Comparison of ENCODE assay signal across 11 mouse cellular contexts in the genomic region with DNA sequence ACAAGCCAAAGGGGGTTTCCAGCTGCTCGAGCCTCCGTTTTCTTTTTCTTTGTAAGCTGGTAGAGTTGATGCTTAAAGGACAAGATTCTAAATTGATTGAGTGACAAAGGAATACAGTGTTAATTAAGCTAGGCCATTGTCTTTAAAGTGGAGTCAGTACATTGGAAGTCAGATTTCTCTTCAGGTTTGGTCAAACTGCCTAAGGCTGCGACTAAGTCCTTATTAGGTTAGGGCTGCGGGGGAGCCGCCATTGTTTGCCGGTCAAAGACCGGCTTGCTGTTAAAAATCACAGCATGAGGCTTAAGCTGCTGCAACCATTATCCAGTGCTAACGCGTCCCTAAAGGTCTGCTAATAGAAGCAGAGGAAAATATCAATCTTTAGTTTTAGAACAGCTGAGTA.
A peak's percentile ranks its signal among the peaks of the same experiment; 100 is the strongest.
DNase-seq lines count a peak whose midpoint lies in the region; ATAC-seq lines count a peak whose summit lies in the region.
"Had no signal": no experiment of that assay in that cellular context is flagged by ENCODE, and none has a peak within 500 bp of the region (broad histone marks: within the 10 kb centered on the region; RNA-seq: fewer than 3 reads in every experiment).

No protein-coding gene starts in this region.

- peak overlapping the region; percentile 29; the same call in 1 of the 2 replicates for H3K4me2 ChIP-seq in heart, embryonic 13.5 days
- peak overlapping the region; percentile 20 for H3K4me2 ChIP-seq in forebrain, embryonic 15.5 days (replicated peaks)
- 0 out of 2 replicates have a peak overlapping the region, but pooled peaks have one; percentile 12 for H3K4me2 ChIP-seq in liver, embryonic 12.5 days
- 0 out of 2 replicates have a peak overlapping the region, but pooled peaks have one; percentile 4 for H3K4me2 ChIP-seq in neural tube, embryonic 15.5 days

- H3K4me3 ChIP-seq in heart, embryonic 13.5 days, result no peak overlapping the region
- no peak overlapping the region; the same call in 1 of the 2 replicates for H3K4me3 ChIP-seq in forebrain, embryonic 15.5 days
- H3K4me3 ChIP-seq in liver, embryonic 12.5 days, result no peak overlapping the region
- no peak overlapping the region for H3K4me3 ChIP-seq in neural tube, embryonic 15.5 days (replicated peaks)

- no peak overlapping the region for H3K27ac ChIP-seq in heart, embryonic 13.5 days (replicated peaks)
- H3K27ac ChIP-seq in forebrain, embryonic 15.5 days (replicated peaks), result no peak overlapping the region
- no peak overlapping the region for H3K27ac ChIP-seq in liver, embryonic 12.5 days
- H3K27ac ChIP-seq in neural tube, embryonic 15.5 days (replicated peaks), result no peak overlapping the region; the same call in 1 of the 2 replicates

- intact Hi-C loops in heart, postnatal 14 days (cut with DNase I), result no loop called here

- 29% methylated on average over 9 of the region's 9 CpGs for WGBS in heart, embryonic 13.5 days
- WGBS in forebrain, embryonic 15.5 days, result 3% methylated on average over 9 of the region's 9 CpGs
- WGBS in liver, embryonic 12.5 days (ENCODE audit: insufficient replicate concordance), result 29% methylated on average over 9 of the region's 9 CpGs
- WGBS in neural tube, embryonic 15.5 days, result 6% methylated on average over 9 of the region's 9 CpGs

- H3K4me1 ChIP-seq in heart, embryonic 13.5 days, result peaks cover 8% of the 10 kb centered on the region
- H3K4me1 ChIP-seq in forebrain, embryonic 15.5 days, result peaks cover 7% of the 10 kb centered on the region; the same call in 1 of the 2 replicates
- H3K4me1 ChIP-seq in liver, embryonic 12.5 days, result no peaks in the 10 kb centered on the region
- H3K4me1 ChIP-seq in neural tube, embryonic 15.5 days, result peaks cover 19% of the 10 kb centered on the region

- no peak overlapping the region for H3K9ac ChIP-seq in heart, embryonic 13.5 days
- H3K9ac ChIP-seq in forebrain, embryonic 15.5 days (replicated peaks), result no peak overlapping the region
- H3K9ac ChIP-seq in liver, embryonic 12.5 days, result no peak overlapping the region
- H3K9ac ChIP-seq in neural tube, embryonic 15.5 days (replicated peaks), result no peak overlapping the region

- H3K36me3 ChIP-seq in heart, embryonic 13.5 days, result no peaks in the 10 kb centered on the region
- no peaks in the 10 kb centered on the region for H3K36me3 ChIP-seq in forebrain, embryonic 15.5 days
- H3K36me3 ChIP-seq in liver, embryonic 12.5 days, result no peaks in the 10 kb centered on the region
- H3K36me3 ChIP-seq in neural tube, embryonic 15.5 days, result no peaks in the 10 kb centered on the region

- DNase-seq in heart, postnatal 14 days, result no peak
- DNase-seq in gastrocnemius, postnatal 10 days, result no peak
- DNase-seq in thymus, postnatal 25 days, result no peak
- no peak for DNase-seq in right cerebral cortex, postnatal 10 days (ENCODE audit: low spot score in 2 of 2)
- DNase-seq: cerebellum, postnatal 14 days; kidney, adult 18-20 months; right cerebral cortex, adult 18-20 months had no signal

- no peak for ATAC-seq in heart, embryonic 13.5 days (ENCODE audit: extremely low read depth, insufficient number of reproducible peaks, low FRiP score, low TSS enrichment)
- ATAC-seq in forebrain, embryonic 15.5 days (replicated peaks), result no peak
- ATAC-seq in liver, embryonic 12.5 days, result no peak
- no peak for ATAC-seq in neural tube, embryonic 15.5 days (ENCODE audit: low FRiP score)

- no peaks in the 10 kb centered on the region for H3K9me3 ChIP-seq in heart, embryonic 13.5 days
- H3K9me3 ChIP-seq in forebrain, embryonic 15.5 days, result no peaks in the 10 kb centered on the region
- no peaks in the 10 kb centered on the region for H3K9me3 ChIP-seq in liver, embryonic 12.5 days (replicated peaks)
- H3K9me3 ChIP-seq in neural tube, embryonic 15.5 days (replicated peaks), result no peaks in the 10 kb centered on the region

- no peaks in the 10 kb centered on the region for H3K27me3 ChIP-seq in heart, embryonic 13.5 days (replicated peaks)
- H3K27me3 ChIP-seq in forebrain, embryonic 15.5 days, result no peaks in the 10 kb centered on the region
- H3K27me3 ChIP-seq in liver, embryonic 12.5 days (replicated peaks), result peaks cover 16% of the 10 kb centered on the region
- no peaks in the 10 kb centered on the region for H3K27me3 ChIP-seq in neural tube, embryonic 15.5 days (replicated peaks)
